Mouse (Mus musculus): ENCODE data around the gene Slc30a6. TPM values are rescaled to one million over a fixed set of nuclear protein-coding genes. Genes with fewer than 3 reads are reported as not detected.
"Not testable (repeated sequence)": the region's sequence is repeated elsewhere in the genome, so short reads cannot be mapped to it uniquely, and the experiment has no call there.

The Slc30a6 gene
- polyA plus RNA-seq, 1 experiment = 48.1 TPM

DNA sequence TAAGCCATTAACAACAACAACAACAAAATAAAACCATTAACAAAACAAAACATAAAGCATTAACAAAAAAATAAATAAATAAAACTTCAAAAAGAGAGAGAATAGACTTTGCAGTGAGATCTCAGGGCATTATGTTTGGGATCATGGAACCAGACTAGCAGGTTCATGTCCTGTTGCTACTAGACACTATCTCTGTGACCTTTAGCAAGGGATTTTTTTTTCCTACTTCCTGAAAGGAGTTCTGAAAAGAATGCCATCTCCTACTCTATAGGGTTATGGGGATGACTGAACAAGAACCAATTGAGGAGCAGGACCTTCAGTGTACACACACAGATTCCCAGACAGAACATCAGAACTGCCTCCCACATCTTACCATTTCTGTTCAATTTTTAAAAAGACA, 68.1 kb downstream of the Slc30a6 start:
- no peak overlapping the region for H3K4me3 ChIP-seq (ENCODE audit: low read depth, low read length)
- H3K4me1 ChIP-seq (ENCODE audit: control insufficient read depth, insufficient read depth, low read length) = peaks cover 5% of the 10 kb centered on the region
- no peaks in the 10 kb centered on the region for H3K9me3 ChIP-seq (replicated peaks; ENCODE audit: control insufficient read depth, insufficient read depth, low read length, poor library complexity, severe bottlenecking)
- no peak overlapping the region for H3K27ac ChIP-seq (ENCODE audit: insufficient read depth, low read length)
- TF ChIP-seq CTCF (IDR thresholded peaks at IDR 0.05; ENCODE audit: low read depth, low read length) = no peak
- TF ChIP-seq POLR2A (IDR thresholded peaks at IDR 0.05; ENCODE audit: insufficient read depth, low read length) = no peak
- TF ChIP-seq EP300 (IDR thresholded peaks at IDR 0.05; ENCODE audit: insufficient read depth, low read depth, low read length) = no peak
- no peaks in the 10 kb centered on the region for H3K36me3 ChIP-seq (ENCODE audit: control insufficient read depth, insufficient read depth, low read length, poor library complexity, severe bottlenecking)
- no peaks in the 10 kb centered on the region for H3K27me3 ChIP-seq (ENCODE audit: control insufficient read depth, insufficient read depth, low read length, poor library complexity, severe bottlenecking)
- no peak overlapping the region for H3K9ac ChIP-seq (ENCODE audit: low read depth, poor library complexity, severe bottlenecking)

DNA sequence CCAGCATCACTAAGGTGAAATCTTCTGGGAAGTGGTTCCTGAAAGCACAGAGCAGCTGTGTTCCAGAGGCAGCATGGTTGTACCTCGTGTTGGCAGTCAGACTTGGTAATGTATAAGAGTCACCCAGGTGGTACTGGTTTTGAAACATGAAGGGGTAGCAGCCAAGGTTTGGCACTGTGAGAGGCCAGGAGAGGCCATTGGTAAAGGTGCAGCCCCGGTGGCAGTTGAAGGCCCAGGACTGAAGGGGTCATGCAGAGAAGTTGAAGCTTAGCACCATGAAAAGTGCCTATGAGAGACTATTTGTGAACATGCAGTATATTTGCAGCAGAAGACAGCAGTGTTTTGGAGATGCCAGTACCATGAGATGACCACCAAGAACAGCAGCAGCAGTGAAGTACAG, 72.6 kb downstream of the Slc30a6 start:
- H3K27me3 ChIP-seq (ENCODE audit: control insufficient read depth, insufficient read depth, low read length, poor library complexity, severe bottlenecking); H3K36me3 ChIP-seq (ENCODE audit: control insufficient read depth, insufficient read depth, low read length, poor library complexity, severe bottlenecking); H3K9ac ChIP-seq (ENCODE audit: low read depth, poor library complexity, severe bottlenecking); H3K27ac ChIP-seq (ENCODE audit: insufficient read depth, low read length); H3K4me3 ChIP-seq (ENCODE audit: low read depth, low read length); H3K4me1 ChIP-seq (ENCODE audit: control insufficient read depth, insufficient read depth, low read length); H3K9me3 ChIP-seq (replicated peaks; ENCODE audit: control insufficient read depth, insufficient read depth, low read length, poor library complexity, severe bottlenecking): not testable (repeated sequence)

DNA sequence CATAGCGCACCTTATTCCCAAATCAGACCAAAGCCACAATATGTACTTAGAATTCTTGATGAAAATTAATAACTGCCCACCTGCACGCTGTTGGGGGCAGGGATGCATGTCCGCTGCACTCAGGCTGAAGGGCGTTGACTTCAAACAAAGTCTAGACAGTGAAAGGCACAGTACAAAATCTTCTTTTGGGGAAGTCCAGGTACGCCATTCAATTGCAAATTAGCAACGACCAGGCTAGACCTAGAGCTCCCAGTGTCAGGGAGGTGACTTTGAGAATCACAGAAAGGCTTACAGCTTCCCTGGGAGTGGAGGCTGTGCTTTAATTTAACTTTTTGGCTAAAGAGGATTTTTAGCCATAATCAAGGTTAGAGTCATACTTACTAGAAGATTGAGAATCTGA, 74.7 kb downstream of the Slc30a6 start:
- peak; percentile 91 for TF ChIP-seq EP300 (IDR thresholded peaks at IDR 0.05; ENCODE audit: insufficient read depth, low read depth, low read length)
- not testable (repeated sequence) for H3K36me3 ChIP-seq (ENCODE audit: control insufficient read depth, insufficient read depth, low read length, poor library complexity, severe bottlenecking); H3K4me1 ChIP-seq (ENCODE audit: control insufficient read depth, insufficient read depth, low read length); H3K9me3 ChIP-seq (replicated peaks; ENCODE audit: control insufficient read depth, insufficient read depth, low read length, poor library complexity, severe bottlenecking); H3K9ac ChIP-seq (ENCODE audit: low read depth, poor library complexity, severe bottlenecking); H3K27me3 ChIP-seq (ENCODE audit: control insufficient read depth, insufficient read depth, low read length, poor library complexity, severe bottlenecking); H3K4me3 ChIP-seq (ENCODE audit: low read depth, low read length)
- H3K27ac ChIP-seq (ENCODE audit: insufficient read depth, low read length) = peak overlapping the region; percentile 89

Other genes with a start within 250 kb of the Slc30a6 start
- gene Memo1, start 100.1 kb upstream of the Slc30a6 start, polyA plus RNA-seq (2011; ENCODE audit: insufficient read depth, insufficient read length, low read depth, missing spikeins) = 72.7 and 74.6 TPM in 2 replicates
- 244 and 257 TPM in 2 replicates for gene Dpy30, start 71.7 kb upstream of the Slc30a6 start, polyA plus RNA-seq (2011; ENCODE audit: insufficient read depth, insufficient read length, low read depth, missing spikeins)
- gene Spast, start 56.6 kb upstream of the Slc30a6 start, polyA plus RNA-seq (2011; ENCODE audit: insufficient read depth, insufficient read length, low read depth, missing spikeins) = 30.1 and 30.6 TPM in 2 replicates
- 0.55 and 0.56 TPM in 2 replicates for gene Nlrc4, start 63.5 kb downstream of the Slc30a6 start, polyA plus RNA-seq (2011; ENCODE audit: insufficient read depth, insufficient read length, low read depth, missing spikeins)
- gene Yipf4, start 93.9 kb downstream of the Slc30a6 start, polyA plus RNA-seq (2011; ENCODE audit: insufficient read depth, insufficient read length, low read depth, missing spikeins) = 82.5 and 128 TPM in 2 replicates
- 123 and 132 TPM in 2 replicates for gene Birc6, start 132.7 kb downstream of the Slc30a6 start, polyA plus RNA-seq (2011; ENCODE audit: insufficient read depth, insufficient read length, low read depth, missing spikeins)

All from ES-Bruce4 (cell line).